Mouse (Mus musculus): ENCODE measurements around the gene Rpl7l1.
A peak's percentile ranks its signal among the peaks of the same experiment; 100 is the strongest.
"Not testable (repeated sequence)": the region's sequence is repeated elsewhere in the genome, so short reads cannot be mapped to it uniquely, and the experiment has no call there.

Rpl7l1 gene

GRCm38 (mm10) chr17:46774131-46774472 lies 8.4 kb downstream of the Rpl7l1 start:
- no peak for DNase-seq

GRCm38 (mm10) chr17:46773278-46774130 lies 9.0 kb downstream of the Rpl7l1 start:
- peak in 1 of 2 experiments; percentile 22 for DNase-seq

- DNase-seq, result peak; percentile 84 to 85
Measured at GRCm38 (mm10) chr17:46772404-46773277, 9.8 kb downstream of the Rpl7l1 start, which contains the start of gene 2310039H08Rik. Gene 2310039H08Rik, plus strand, starts transcription at chr17:46772635.

GRCm38 (mm10) chr17:46772038-46772403 lies 10.5 kb downstream of the Rpl7l1 start:
- no peak for DNase-seq

GRCm38 (mm10) chr17:46771616-46772015 lies 10.9 kb downstream of the Rpl7l1 start:
- no peak for DNase-seq

GRCm38 (mm10) chr17:46771025-46771424 lies 11.4 kb downstream of the Rpl7l1 start:
- DNase-seq, result no peak

GRCm38 (mm10) chr17:46770546-46770945 lies 11.9 kb downstream of the Rpl7l1 start:
- DNase-seq, result no peak

- no peak for DNase-seq
Measured at GRCm38 (mm10) chr17:46767868-46768267, 14.6 kb downstream of the Rpl7l1 start.

- not testable (repeated sequence) for DNase-seq
Measured at GRCm38 (mm10) chr17:46764916-46765315, 17.6 kb downstream of the Rpl7l1 start.

GRCm38 (mm10) chr17:46763544-46763943 lies 18.9 kb downstream of the Rpl7l1 start, which contains the start of gene Ptcra:
Gene Ptcra, minus strand, starts transcription at chr17:46763712.
- DNase-seq, result no peak

- DNase-seq, result no peak
Measured at GRCm38 (mm10) chr17:46758753-46759152, 23.7 kb downstream of the Rpl7l1 start.

GRCm38 (mm10) chr17:46751794-46752556 lies 30.5 kb downstream of the Rpl7l1 start, which contains the start of gene Cnpy3:
Gene Cnpy3, minus strand, starts transcription at chr17:46752214.
- DNase-seq, result peak; percentile 97 to 99

GRCm38 (mm10) chr17:46751056-46751793 lies 31.2 kb downstream of the Rpl7l1 start:
- no peak for DNase-seq

- DNase-seq, result no peak
Measured at GRCm38 (mm10) chr17:46750580-46750979, 31.9 kb downstream of the Rpl7l1 start.

GRCm38 (mm10) chr17:46749282-46749681 lies 33.2 kb downstream of the Rpl7l1 start:
- no peak for DNase-seq

GRCm38 (mm10) chr17:46747806-46748205 lies 34.7 kb downstream of the Rpl7l1 start:
- no peak for DNase-seq

- no peak for DNase-seq
Measured at GRCm38 (mm10) chr17:46747234-46747633, 35.2 kb downstream of the Rpl7l1 start.

GRCm38 (mm10) chr17:46745506-46745905 lies 37.0 kb downstream of the Rpl7l1 start:
- DNase-seq, result no peak

- DNase-seq, result no peak
Measured at GRCm38 (mm10) chr17:46742986-46743385, 39.5 kb downstream of the Rpl7l1 start.

GRCm38 (mm10) chr17:46741305-46741704 lies 41.2 kb downstream of the Rpl7l1 start:
- no peak for DNase-seq

GRCm38 (mm10) chr17:46736160-46736559 lies 46.3 kb downstream of the Rpl7l1 start:
- DNase-seq, result peak in 1 of 2 experiments; percentile 36

GRCm38 (mm10) chr17:46735287-46735686 lies 47.2 kb downstream of the Rpl7l1 start:
- no peak for DNase-seq
